Mouse (Mus musculus) T-cell, adult 2 months (primary cell): ENCODE data around the gene Kcng1.

Experiments used
- DNase-seq: peaks from one replicate; pipeline ENCODE4 v3.0.0; 2022; ENCODE audit warnings: low spot score

Gene Kcng1

GRCm38 (mm10) chr2:168281582-168281981 lies at the start of gene Kcng1:
TSS of gene Kcng1 (minus strand) at chr2:168281736.
- no peak for DNase-seq

- DNase-seq = no peak
Observed at GRCm38 (mm10) chr2:168330421-168331070, 49.0 kb upstream of the Kcng1 start.

GRCm38 (mm10) chr2:168321716-168322374 lies 40.3 kb upstream of the Kcng1 start:
- no peak for DNase-seq

GRCm38 (mm10) chr2:168320388-168321182 lies 39.0 kb upstream of the Kcng1 start:
- DNase-seq = no peak

- no peak for DNase-seq
Observed at GRCm38 (mm10) chr2:168314646-168315446, 33.3 kb upstream of the Kcng1 start.

- no peak for DNase-seq
Observed at GRCm38 (mm10) chr2:168312504-168312903, 31.0 kb upstream of the Kcng1 start.

- DNase-seq = no peak
Observed at GRCm38 (mm10) chr2:168311006-168311405, 29.5 kb upstream of the Kcng1 start.

GRCm38 (mm10) chr2:168308916-168309315 lies 27.4 kb upstream of the Kcng1 start:
- no peak for DNase-seq

GRCm38 (mm10) chr2:168299650-168300049 lies 18.1 kb upstream of the Kcng1 start:
- DNase-seq = no peak

GRCm38 (mm10) chr2:168296530-168296929 lies 15.0 kb upstream of the Kcng1 start:
- no peak for DNase-seq

GRCm38 (mm10) chr2:168292521-168292920 lies 11.0 kb upstream of the Kcng1 start:
- no peak for DNase-seq

GRCm38 (mm10) chr2:168292041-168292440 lies 10.5 kb upstream of the Kcng1 start:
- DNase-seq = no peak

GRCm38 (mm10) chr2:168289851-168290250 lies 8.3 kb upstream of the Kcng1 start:
- no peak for DNase-seq

- DNase-seq = no peak
Observed at GRCm38 (mm10) chr2:168289016-168289415, 7.5 kb upstream of the Kcng1 start.

- DNase-seq = no peak
Observed at GRCm38 (mm10) chr2:168286987-168287386, 5.5 kb upstream of the Kcng1 start.

- DNase-seq = no peak
Observed at GRCm38 (mm10) chr2:168285143-168285542, 3.6 kb upstream of the Kcng1 start.

GRCm38 (mm10) chr2:168280729-168281581 lies 581 bp downstream of the Kcng1 start:
- DNase-seq = no peak

- DNase-seq = peak; percentile 44
Observed at GRCm38 (mm10) chr2:168274374-168274935, 7.1 kb downstream of the Kcng1 start.

GRCm38 (mm10) chr2:168273387-168273786 lies 8.1 kb downstream of the Kcng1 start:
- no peak for DNase-seq

GRCm38 (mm10) chr2:168268033-168268432 lies 13.5 kb downstream of the Kcng1 start:
- no peak for DNase-seq

GRCm38 (mm10) chr2:168260900-168261299 lies 20.6 kb downstream of the Kcng1 start:
- DNase-seq = no peak
